Mouse (Mus musculus) layer of hippocampus, adult 11-12 months (tissue): ENCODE data around the gene Olfr844.

Source experiments
- DNase-seq: peaks from one replicate; pipeline ENCODE4 v3.0.0; 2022; ENCODE audit warnings: low spot score

The Olfr844 gene

DNA sequence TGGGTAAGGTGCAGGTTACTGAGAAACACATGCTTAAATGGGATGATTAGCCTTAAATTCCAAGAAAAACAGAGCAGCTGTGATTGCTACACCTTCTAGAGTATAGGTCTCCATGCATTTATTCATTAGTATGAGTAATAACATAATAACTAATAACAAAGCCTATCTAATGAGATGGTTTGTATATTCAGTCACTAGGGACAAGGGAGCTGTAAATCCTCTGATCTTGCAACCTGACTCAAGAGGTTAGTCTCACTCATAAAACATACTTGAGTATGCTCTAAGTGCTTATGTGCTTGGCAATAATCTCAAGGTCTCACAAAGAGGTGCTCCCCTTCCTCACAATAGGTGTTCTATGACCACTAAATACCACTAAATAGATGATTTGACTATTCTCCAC is at the start of gene Olfr844:
Gene Olfr844, plus strand, starts transcription at position 301 of the 400 bp plus-strand sequence.
- DNase-seq, result no peak

GRCm38 (mm10) chr9:19336157-19336556 is 20.0 kb downstream of the Olfr844 start, which contains the start of gene Olfr845:
Gene Olfr845 (plus strand): TSS chr9:19336457.
- no peak for DNase-seq

- DNase-seq, result no peak
These were observed 47.8 kb downstream of the Olfr844 start, which contains the start of gene Olfr846 for GRCm38 (mm10) chr9:19363905-19364304. Gene Olfr846 (minus strand): TSS chr9:19364005.
